Mouse (Mus musculus) cerebellum, adult 11 months (tissue): ENCODE results near the gene Ppp1r14c.
"Not testable (repeated sequence)": the region's sequence is repeated elsewhere in the genome, so short reads cannot be mapped to it uniquely, and the experiment has no call there.

Experiments used
- DNase-seq: peaks from one replicate; pipeline ENCODE4 v3.0.0; 2022

Gene Ppp1r14c

GRCm38 (mm10) chr10:3403416-3404137, 37.7 kb downstream of the Ppp1r14c start:
- DNase-seq, result no peak

- no peak for DNase-seq
Measured at GRCm38 (mm10) chr10:3404362-3404761, 38.5 kb downstream of the Ppp1r14c start.

GRCm38 (mm10) chr10:3406280-3406679, 40.4 kb downstream of the Ppp1r14c start:
- no peak for DNase-seq

- no peak for DNase-seq
Measured at GRCm38 (mm10) chr10:3408036-3408661, 42.3 kb downstream of the Ppp1r14c start.

- no peak for DNase-seq
Measured at GRCm38 (mm10) chr10:3408699-3409098, 42.8 kb downstream of the Ppp1r14c start.

- DNase-seq, result no peak
Measured at GRCm38 (mm10) chr10:3411222-3411621, 45.4 kb downstream of the Ppp1r14c start.

- no peak for DNase-seq
Measured at GRCm38 (mm10) chr10:3411639-3412038, 45.8 kb downstream of the Ppp1r14c start.

GRCm38 (mm10) chr10:3414813-3415212, 49.0 kb downstream of the Ppp1r14c start:
- DNase-seq, result peak; percentile 43

- no peak for DNase-seq
Measured at GRCm38 (mm10) chr10:3416565-3416964, 50.7 kb downstream of the Ppp1r14c start.

- DNase-seq, result no peak
Measured at GRCm38 (mm10) chr10:3417408-3417807, 51.6 kb downstream of the Ppp1r14c start.

GRCm38 (mm10) chr10:3424016-3424415, 58.2 kb downstream of the Ppp1r14c start:
- no peak for DNase-seq

- DNase-seq, result no peak
Measured at GRCm38 (mm10) chr10:3427689-3428399, 62.0 kb downstream of the Ppp1r14c start.

- DNase-seq, result no peak
Measured at GRCm38 (mm10) chr10:3434848-3435474, 69.1 kb downstream of the Ppp1r14c start.

- DNase-seq, result peak; percentile 63
Measured at GRCm38 (mm10) chr10:3440722-3441471, 75.0 kb downstream of the Ppp1r14c start.

GRCm38 (mm10) chr10:3446748-3447147, 80.9 kb downstream of the Ppp1r14c start:
- DNase-seq, result not testable (repeated sequence)

- DNase-seq, result no peak
Measured at GRCm38 (mm10) chr10:3448699-3449098, 82.8 kb downstream of the Ppp1r14c start.

GRCm38 (mm10) chr10:3451930-3452329, 86.1 kb downstream of the Ppp1r14c start:
- DNase-seq, result no peak

- DNase-seq, result no peak
Measured at GRCm38 (mm10) chr10:3452822-3453475, 87.1 kb downstream of the Ppp1r14c start.

GRCm38 (mm10) chr10:3458686-3459085, 92.8 kb downstream of the Ppp1r14c start:
- DNase-seq, result no peak

GRCm38 (mm10) chr10:3460841-3461240, 95.0 kb downstream of the Ppp1r14c start:
- DNase-seq, result no peak

GRCm38 (mm10) chr10:3466135-3466626, 100.3 kb downstream of the Ppp1r14c start:
- DNase-seq, result no peak

- no peak for DNase-seq
Measured at GRCm38 (mm10) chr10:3468590-3468989, 102.7 kb downstream of the Ppp1r14c start.
